Mouse (Mus musculus) midbrain, embryonic 14.5 days (tissue): ENCODE data around the gene Dyx1c1. TPM values are rescaled to one million over a fixed set of nuclear protein-coding genes. Genes with fewer than 3 reads are reported as not detected.

Experiments
- ATAC-seq: fragments of 200-750 bp; cut with Nextera tagmentation; 2 replicates; pipeline ENCODE4 v1.8.0; 2017; ENCODE audit warnings: moderate number of reproducible peaks, moderate library complexity; ENCODE audit not compliant: low FRiP score, low TSS enrichment
- DNase-seq: peaks from one replicate; pipeline ENCODE4 v3.0.0-alpha.2; 2015
- H3K27ac ChIP-seq: fragments of 300-500 bp; sonication (generic); replicated peaks from 2 replicates; pipeline ENCODE4 v1.5.1; 2014; ENCODE audit warnings: mild to moderate bottlenecking, low read depth, low read length, moderate library complexity
- H3K27me3 ChIP-seq: fragments of 300-500 bp; sonication (generic); 2 replicates; pipeline ENCODE4 v1.6.1; 2014; ENCODE audit warnings: low read length, control low read depth, mixed read lengths; ENCODE audit not compliant: control insufficient read depth, insufficient read depth
- H3K36me3 ChIP-seq: fragments of 300-500 bp; sonication (generic); 2 replicates; pipeline ENCODE4 v1.6.1; 2014; ENCODE audit warnings: low read length, control low read depth; ENCODE audit not compliant: control insufficient read depth, insufficient read depth
- H3K4me1 ChIP-seq: fragments of 300-500 bp; sonication (generic); 2 replicates; pipeline ENCODE4 v1.6.1; 2014; ENCODE audit warnings: mild to moderate bottlenecking, antibody characterized with exemption, low read length, control low read depth; ENCODE audit not compliant: control insufficient read depth, insufficient read depth
- H3K4me2 ChIP-seq: fragments of 300-500 bp; sonication (generic); 2 replicates; pipeline ENCODE4 v1.6.1; 2014; ENCODE audit warnings: mild to moderate bottlenecking, low read length, moderate library complexity
- H3K4me3 ChIP-seq: fragments of 300-500 bp; sonication (generic); replicated peaks from 2 replicates; pipeline ENCODE4 v1.5.1; 2014; ENCODE audit warnings: low read depth, low read length
- H3K9ac ChIP-seq: fragments of 300-500 bp; sonication (generic); replicated peaks from 2 replicates; pipeline ENCODE4 v1.6.1; 2014; ENCODE audit warnings: mild to moderate bottlenecking, low read length, moderate library complexity
- H3K9me3 ChIP-seq: fragments of 300-500 bp; sonication (generic); 2 replicates; pipeline ENCODE4 v1.6.1; 2016; ENCODE audit warnings: low read length, control low read depth, mixed read lengths; ENCODE audit not compliant: control insufficient read depth
- WGBS: fragments of 180-500 bp; shearing (Covaris S2); extraction: QIAGEN DNeasy Blood & Tissue Kit; methylation state at CpG from one replicate; pipeline ENCODE4 v1.1.7; 2014; 5-methylcytosine and 5-hydroxymethylcytosine counted together
- polyA plus RNA-seq: library from polyadenylated mRNA; unstranded; fragments of >200 nt; fragmentation: Nextera tagmentation; extraction: Ambion mirVana; gene quantifications from 2 replicates; pipeline ENCODE4 v1.2.1, GENCODE M21; 2014

The Dyx1c1 gene
- polyA plus RNA-seq, 1 experiment from 2014 or later, result 1.7 TPM

DNA sequence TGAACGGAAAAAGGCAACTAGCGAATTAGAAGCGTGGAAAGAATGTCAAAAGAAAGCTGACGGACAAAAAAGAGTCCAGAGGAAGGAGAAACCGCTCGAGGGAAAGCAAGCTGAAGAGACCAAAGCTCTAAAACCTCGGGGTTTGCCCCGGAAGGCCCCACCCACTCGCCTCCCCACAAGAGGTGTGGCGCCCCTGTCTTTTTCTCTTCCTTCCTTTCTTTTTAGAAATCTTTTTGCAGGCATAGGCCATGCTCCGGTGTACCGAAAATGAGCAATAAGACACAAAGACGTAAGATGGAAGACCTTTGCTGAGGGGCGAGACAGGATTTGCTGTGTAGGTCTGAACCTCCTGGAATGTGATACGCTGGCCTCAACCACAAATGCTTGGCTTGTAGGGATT is 3.4 kb downstream of the Dyx1c1 start:
- Histone ChIP-seq H3K4me3 (no peak overlapping the region), H3K4me1 (peaks cover 9% of the 10 kb centered on the region), H3K4me2 (no peak overlapping the region), H3K36me3 (no peaks in the 10 kb centered on the region), H3K9ac (no peak overlapping the region), H3K27ac (no peak overlapping the region), H3K9me3 (no peaks in the 10 kb centered on the region), H3K27me3 (no peaks in the 10 kb centered on the region)
- WGBS, result 78% methylated on average over 15 of the region's 15 CpGs
- ATAC-seq (no peak), DNase-seq (no peak)

GRCm38 (mm10) chr9:72968349-72969061 is 9.9 kb downstream of the Dyx1c1 start:
- 36% methylated on average over 11 of the region's 11 CpGs for WGBS
- no peak overlapping the region for H3K4me3 ChIP-seq
- DNase-seq, result peak; percentile 78

DNA sequence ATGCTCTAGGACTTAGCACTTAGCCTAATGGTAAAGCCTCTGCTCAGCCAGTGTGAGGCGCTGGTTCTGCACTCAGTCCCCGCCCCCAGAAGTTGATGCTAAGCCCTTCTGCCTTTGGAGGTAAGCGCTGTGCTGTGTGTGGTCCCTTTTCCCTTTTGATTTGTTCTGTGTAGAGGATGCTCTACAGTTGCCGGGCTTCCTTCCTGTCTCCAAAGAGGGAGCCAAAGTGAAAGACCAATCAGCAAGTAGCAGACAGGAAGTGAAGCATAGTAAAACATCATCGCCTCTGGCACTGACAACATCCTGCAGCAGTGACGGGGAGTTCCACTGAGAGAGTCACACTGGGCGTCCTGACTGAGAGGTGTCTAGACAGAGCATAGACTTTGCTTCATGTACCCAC is 11.3 kb downstream of the Dyx1c1 start:
- no peak overlapping the region for H3K9ac ChIP-seq
- DNase-seq, result no peak
- H3K36me3 ChIP-seq, result no peaks in the 10 kb centered on the region
- WGBS, result 68% methylated on average over 7 of the region's 7 CpGs
- H3K9me3 ChIP-seq, result no peaks in the 10 kb centered on the region
- H3K4me3 ChIP-seq, result no peak overlapping the region
- no peaks in the 10 kb centered on the region for H3K27me3 ChIP-seq
- no peak for ATAC-seq
- no peak overlapping the region for H3K27ac ChIP-seq
- no peak overlapping the region for H3K4me2 ChIP-seq
- H3K4me1 ChIP-seq, result no peaks in the 10 kb centered on the region

More at GRCm38 (mm10) chr9:72968349-72969061, 9.9 kb downstream of the Dyx1c1 start:
- Histone ChIP-seq H3K27ac (no peak overlapping the region), H3K9ac (no peak overlapping the region), H3K4me2 (no peak overlapping the region), H3K4me1 (no peaks in the 10 kb centered on the region), H3K9me3 (no peaks in the 10 kb centered on the region), H3K36me3 (no peaks in the 10 kb centered on the region), H3K27me3 (no peaks in the 10 kb centered on the region)
- no peak for ATAC-seq

DNA sequence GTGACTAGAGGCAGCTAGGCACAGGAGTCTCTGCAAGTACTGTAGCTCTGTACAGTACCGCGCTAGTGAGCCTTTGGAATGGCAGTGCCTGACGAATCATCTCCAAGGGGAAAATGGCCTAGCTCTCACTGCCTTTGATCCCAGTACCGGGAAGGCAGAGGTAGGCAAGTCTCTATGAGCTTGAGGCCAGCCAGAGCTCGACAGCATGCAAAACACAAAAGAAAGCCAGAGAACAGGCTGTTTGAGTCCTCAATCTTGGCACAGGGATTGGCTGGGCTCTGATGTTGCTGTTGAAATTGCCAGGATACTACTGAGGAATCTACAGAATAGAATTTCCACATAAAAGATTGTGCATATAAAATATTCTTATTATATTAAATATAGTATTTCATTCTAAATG is 13.8 kb downstream of the Dyx1c1 start:
- Histone ChIP-seq H3K36me3 (no peaks in the 10 kb centered on the region), H3K4me1 (no peaks in the 10 kb centered on the region), H3K4me3 (no peak overlapping the region), H3K9ac (no peak overlapping the region), H3K27me3 (no peaks in the 10 kb centered on the region), H3K9me3 (no peaks in the 10 kb centered on the region), H3K27ac (no peak overlapping the region), H3K4me2 (no peak overlapping the region)
- WGBS, result 88% methylated on average over 5 of the region's 5 CpGs
- no peak for DNase-seq
- no peak for ATAC-seq

- Histone ChIP-seq H3K27me3 (no peaks in the 10 kb centered on the region), H3K27ac (no peak overlapping the region), H3K4me3 (no peak overlapping the region), H3K9ac (no peak overlapping the region), H3K4me2 (no peak overlapping the region), H3K9me3 (no peaks in the 10 kb centered on the region), H3K36me3 (no peaks in the 10 kb centered on the region), H3K4me1 (no peaks in the 10 kb centered on the region)
- no peak for ATAC-seq
- no peak for DNase-seq
Measured at GRCm38 (mm10) chr9:72972984-72973383, 14.4 kb downstream of the Dyx1c1 start.

GRCm38 (mm10) chr9:72974734-72975133 is 16.1 kb downstream of the Dyx1c1 start:
- Histone ChIP-seq H3K36me3 (no peaks in the 10 kb centered on the region), H3K9me3 (no peaks in the 10 kb centered on the region), H3K4me3 (no peak overlapping the region), H3K27ac (no peak overlapping the region), H3K27me3 (no peaks in the 10 kb centered on the region), H3K9ac (no peak overlapping the region), H3K4me2 (no peak overlapping the region), H3K4me1 (no peaks in the 10 kb centered on the region)
- ATAC-seq, result no peak
- WGBS, result 89% methylated on average over 5 of the region's 5 CpGs
- DNase-seq, result no peak

DNA sequence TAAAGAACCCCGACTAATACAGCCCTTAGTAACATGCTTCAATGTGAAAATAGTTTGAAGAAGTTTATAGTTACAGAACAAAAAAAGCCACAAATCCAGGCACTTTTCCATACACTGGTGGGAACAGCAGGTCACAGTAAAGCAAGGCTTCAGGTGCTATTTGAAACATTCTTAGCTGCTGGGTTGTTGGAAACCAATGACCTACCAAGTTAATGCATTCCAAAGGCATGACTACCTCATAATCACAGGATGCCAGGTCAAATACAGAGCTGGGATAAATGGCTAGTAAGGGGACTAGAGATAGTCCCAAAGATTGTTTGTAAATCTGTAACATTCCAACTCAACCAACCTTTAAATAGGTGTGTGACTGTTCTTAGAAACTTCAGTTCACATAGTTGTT is 16.7 kb downstream of the Dyx1c1 start:
- H3K4me3 ChIP-seq, result no peak overlapping the region
- no peak for ATAC-seq

DNA sequence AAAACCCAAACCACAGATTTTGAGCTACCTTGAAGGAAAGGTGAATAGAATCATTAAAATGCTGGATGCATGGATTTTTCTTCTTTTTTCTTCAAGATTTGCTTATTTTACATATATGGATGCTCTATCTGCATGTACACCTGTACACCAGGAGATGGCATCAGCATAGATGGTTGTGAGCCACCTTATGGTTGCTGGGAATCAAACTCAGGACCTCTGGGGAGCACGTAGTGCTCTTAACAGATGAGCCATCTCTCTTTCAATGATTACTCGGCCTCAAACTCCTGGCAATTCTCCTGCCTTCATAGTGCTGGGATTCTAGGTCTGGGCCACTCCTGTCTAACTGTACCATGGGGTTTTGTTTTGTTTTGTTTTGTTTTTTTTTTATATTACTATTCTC is 24.5 kb downstream of the Dyx1c1 start:
- H3K4me1 ChIP-seq, result peaks cover 18% of the 10 kb centered on the region
- no peaks in the 10 kb centered on the region for H3K27me3 ChIP-seq
- no peak overlapping the region for H3K27ac ChIP-seq
- DNase-seq (no peak), ATAC-seq (no peak)
- H3K4me2 ChIP-seq, result no peak overlapping the region
- 77% methylated on average over 2 of the region's 2 CpGs for WGBS
- H3K4me3 ChIP-seq, result no peak overlapping the region
- H3K9ac ChIP-seq, result no peak overlapping the region
- no peaks in the 10 kb centered on the region for H3K9me3 ChIP-seq
- no peaks in the 10 kb centered on the region for H3K36me3 ChIP-seq

More for the DNA sequence above, 16.7 kb downstream of the Dyx1c1 start:
- no peak for DNase-seq
- Histone ChIP-seq H3K36me3 (no peaks in the 10 kb centered on the region), H3K4me1 (no peaks in the 10 kb centered on the region), H3K27me3 (no peaks in the 10 kb centered on the region), H3K9me3 (no peaks in the 10 kb centered on the region), H3K9ac (no peak overlapping the region), H3K4me2 (no peak overlapping the region), H3K27ac (no peak overlapping the region)
- WGBS, result 98% methylated on average over 1 of the region's 1 CpGs
